Mouse (Mus musculus): ENCODE data around the gene Zfp84.

DNA sequence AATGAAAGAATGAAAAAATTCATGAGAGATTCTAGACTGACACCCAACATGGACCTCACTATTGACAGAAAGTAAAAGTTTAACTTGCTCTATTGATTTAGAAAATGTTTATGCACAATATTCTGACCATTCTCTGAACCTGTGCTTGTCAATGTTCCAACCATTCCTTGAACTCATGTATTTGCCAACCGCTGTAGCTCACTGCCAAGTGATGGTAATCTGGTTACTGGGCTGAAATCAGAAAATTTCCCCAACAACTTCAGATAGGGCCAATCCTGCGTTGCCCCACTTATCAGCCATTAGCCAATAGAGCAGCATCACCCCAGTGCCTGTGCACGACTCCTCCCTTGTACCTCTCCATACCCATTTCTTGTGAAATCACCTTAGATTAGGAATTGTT, 26.1 kb upstream of the Zfp84 start:
- no peak for TF ChIP-seq MAFK (IDR thresholded peaks at IDR 0.05; ENCODE audit: insufficient read depth, low read depth, low read length)
- TF ChIP-seq ZNF384 (IDR thresholded peaks at IDR 0.05; ENCODE audit: low read depth, low read length): no peak
- no peak for TF ChIP-seq HCFC1 (IDR thresholded peaks at IDR 0.05; ENCODE audit: borderline replicate concordance, insufficient read depth, low read length)
- TF ChIP-seq CHD2 (IDR thresholded peaks at IDR 0.05; ENCODE audit: low read depth, low read length): no peak
- TF ChIP-seq ZC3H11A (IDR thresholded peaks at IDR 0.05; ENCODE audit: borderline replicate concordance, low read depth, low read length): no peak

Measured in ES-E14 (cell line).